Mouse (Mus musculus): ENCODE data around the gene Gpr156. TPM values are rescaled to one million over a fixed set of nuclear protein-coding genes. Genes with fewer than 3 reads are reported as not detected.

Gpr156 gene
- polyA plus RNA-seq, 1 experiment from 2014 or later, result 0.55 TPM

GRCm38 (mm10) chr16:38011486-38011885 lies 95.2 kb downstream of the Gpr156 start:
- WGBS, result 89% methylated on average over 13 of the region's 13 CpGs
- Histone ChIP-seq H3K9ac (ENCODE audit: low read depth, low read length) (no peak overlapping the region), H3K27ac (no peak overlapping the region), H3K4me3 (replicated peaks; ENCODE audit: low read depth, low read length) (no peak overlapping the region), H3K27me3 (ENCODE audit: insufficient read depth, low read length) (no peaks in the 10 kb centered on the region), H3K36me3 (ENCODE audit: insufficient read depth, low read length) (no peaks in the 10 kb centered on the region), H3K9me3 (replicated peaks; ENCODE audit: low read length) (no peaks in the 10 kb centered on the region), H3K4me2 (ENCODE audit: low read length) (no peak overlapping the region), H3K4me1 (replicated peaks; ENCODE audit: insufficient read depth, low read length) (no peaks in the 10 kb centered on the region)
- DNase-seq (ENCODE audit: low spot score), result no peak
- no peak for TF ChIP-seq CTCF (IDR thresholded peaks at IDR 0.05; ENCODE audit: low read depth)
- ATAC-seq (replicated peaks; ENCODE audit: low FRiP score, low read depth), result no peak

GRCm38 (mm10) chr16:38012382-38012781 lies 96.1 kb downstream of the Gpr156 start:
- Histone ChIP-seq H3K27me3 (ENCODE audit: insufficient read depth, low read length) (no peaks in the 10 kb centered on the region), H3K4me2 (ENCODE audit: low read length) (no peak overlapping the region), H3K9ac (ENCODE audit: low read depth, low read length) (no peak overlapping the region), H3K4me1 (replicated peaks; ENCODE audit: insufficient read depth, low read length) (no peaks in the 10 kb centered on the region), H3K27ac (no peak overlapping the region), H3K4me3 (replicated peaks; ENCODE audit: low read depth, low read length) (no peak overlapping the region), H3K9me3 (replicated peaks; ENCODE audit: low read length) (no peaks in the 10 kb centered on the region), H3K36me3 (ENCODE audit: insufficient read depth, low read length) (no peaks in the 10 kb centered on the region)
- 51% methylated on average over 5 of the region's 5 CpGs for WGBS
- TF ChIP-seq CTCF (IDR thresholded peaks at IDR 0.05; ENCODE audit: low read depth), result no peak
- ATAC-seq (replicated peaks; ENCODE audit: low FRiP score, low read depth) (no peak; the same call in 1 of the 2 replicates), DNase-seq (ENCODE audit: low spot score) (no peak)

- WGBS, result 24% methylated on average over 4 of the region's 4 CpGs
- H3K36me3 ChIP-seq (ENCODE audit: insufficient read depth, low read length), result no peaks in the 10 kb centered on the region
- H3K4me3 ChIP-seq (replicated peaks; ENCODE audit: low read depth, low read length), result no peak overlapping the region
- TF ChIP-seq CTCF (IDR thresholded peaks at IDR 0.05; ENCODE audit: low read depth), result no peak
- DNase-seq (ENCODE audit: low spot score) (no peak), ATAC-seq (replicated peaks; ENCODE audit: low FRiP score, low read depth) (no peak)
- H3K4me2 ChIP-seq (ENCODE audit: low read length), result no peak overlapping the region
- no peaks in the 10 kb centered on the region for H3K4me1 ChIP-seq (replicated peaks; ENCODE audit: insufficient read depth, low read length)
- no peaks in the 10 kb centered on the region for H3K27me3 ChIP-seq (ENCODE audit: insufficient read depth, low read length)
- no peaks in the 10 kb centered on the region for H3K9me3 ChIP-seq (replicated peaks; ENCODE audit: low read length)
- no peak overlapping the region for H3K9ac ChIP-seq (ENCODE audit: low read depth, low read length)
- H3K27ac ChIP-seq, result no peak overlapping the region
Observed at GRCm38 (mm10) chr16:38012891-38013290, 96.6 kb downstream of the Gpr156 start.

GRCm38 (mm10) chr16:38014951-38015350 lies 98.7 kb downstream of the Gpr156 start:
- 63% methylated on average over 4 of the region's 4 CpGs for WGBS

GRCm38 (mm10) chr16:38016928-38017524 lies 100.7 kb downstream of the Gpr156 start:
- Histone ChIP-seq H3K27ac (no peak overlapping the region), H3K4me3 (replicated peaks; ENCODE audit: low read depth, low read length) (no peak overlapping the region), H3K36me3 (ENCODE audit: insufficient read depth, low read length) (no peaks in the 10 kb centered on the region), H3K4me1 (replicated peaks; ENCODE audit: insufficient read depth, low read length) (no peaks in the 10 kb centered on the region), H3K9me3 (replicated peaks; ENCODE audit: low read length) (no peaks in the 10 kb centered on the region), H3K4me2 (ENCODE audit: low read length) (no peak overlapping the region), H3K9ac (ENCODE audit: low read depth, low read length) (no peak overlapping the region), H3K27me3 (ENCODE audit: insufficient read depth, low read length) (no peaks in the 10 kb centered on the region)
- no peak for ATAC-seq (replicated peaks; ENCODE audit: low FRiP score, low read depth)
- TF ChIP-seq CTCF (IDR thresholded peaks at IDR 0.05; ENCODE audit: low read depth), result no peak
- WGBS, result 88% methylated on average over 8 of the region's 8 CpGs
- DNase-seq (ENCODE audit: low spot score), result no peak

More at GRCm38 (mm10) chr16:38014951-38015350, 98.7 kb downstream of the Gpr156 start:
- Histone ChIP-seq H3K4me2 (ENCODE audit: low read length) (no peak overlapping the region), H3K9ac (ENCODE audit: low read depth, low read length) (no peak overlapping the region), H3K36me3 (ENCODE audit: insufficient read depth, low read length) (no peaks in the 10 kb centered on the region), H3K9me3 (replicated peaks; ENCODE audit: low read length) (no peaks in the 10 kb centered on the region), H3K4me3 (replicated peaks; ENCODE audit: low read depth, low read length) (no peak overlapping the region), H3K27me3 (ENCODE audit: insufficient read depth, low read length) (no peaks in the 10 kb centered on the region), H3K4me1 (replicated peaks; ENCODE audit: insufficient read depth, low read length) (no peaks in the 10 kb centered on the region), H3K27ac (no peak overlapping the region)
- no peak for TF ChIP-seq CTCF (IDR thresholded peaks at IDR 0.05; ENCODE audit: low read depth)
- ATAC-seq (replicated peaks; ENCODE audit: low FRiP score, low read depth) (no peak), DNase-seq (ENCODE audit: low spot score) (no peak)

- no peaks in the 10 kb centered on the region for H3K36me3 ChIP-seq (ENCODE audit: insufficient read depth, low read length)
- no peak for DNase-seq (ENCODE audit: low spot score)
- TF ChIP-seq CTCF (IDR thresholded peaks at IDR 0.05; ENCODE audit: low read depth), result no peak
- WGBS, result 30% methylated on average over 4 of the region's 4 CpGs
- no peak overlapping the region for H3K4me2 ChIP-seq (ENCODE audit: low read length)
- peak; percentile 57; the same call in 1 of the 2 replicates for ATAC-seq (replicated peaks; ENCODE audit: low FRiP score, low read depth)
- no peak overlapping the region for H3K27ac ChIP-seq
- H3K9ac ChIP-seq (ENCODE audit: low read depth, low read length), result no peak overlapping the region
- no peaks in the 10 kb centered on the region for H3K4me1 ChIP-seq (replicated peaks; ENCODE audit: insufficient read depth, low read length)
- no peaks in the 10 kb centered on the region for H3K27me3 ChIP-seq (ENCODE audit: insufficient read depth, low read length)
- H3K9me3 ChIP-seq (replicated peaks; ENCODE audit: low read length), result no peaks in the 10 kb centered on the region
- H3K4me3 ChIP-seq (replicated peaks; ENCODE audit: low read depth, low read length), result no peak overlapping the region
Observed at GRCm38 (mm10) chr16:38017958-38018376, 101.7 kb downstream of the Gpr156 start.

GRCm38 (mm10) chr16:38032644-38033043 lies 116.3 kb downstream of the Gpr156 start:
- Histone ChIP-seq H3K4me2 (ENCODE audit: low read length) (no peak overlapping the region), H3K4me1 (replicated peaks; ENCODE audit: insufficient read depth, low read length) (no peaks in the 10 kb centered on the region), H3K27ac (no peak overlapping the region), H3K36me3 (ENCODE audit: insufficient read depth, low read length) (no peaks in the 10 kb centered on the region), H3K27me3 (ENCODE audit: insufficient read depth, low read length) (no peaks in the 10 kb centered on the region), H3K9ac (ENCODE audit: low read depth, low read length) (no peak overlapping the region), H3K4me3 (replicated peaks; ENCODE audit: low read depth, low read length) (no peak overlapping the region), H3K9me3 (replicated peaks; ENCODE audit: low read length) (no peaks in the 10 kb centered on the region)
- DNase-seq (ENCODE audit: low spot score) (no peak), ATAC-seq (replicated peaks; ENCODE audit: low FRiP score, low read depth) (no peak)
- 82% methylated on average over 9 of the region's 9 CpGs for WGBS
- TF ChIP-seq CTCF (IDR thresholded peaks at IDR 0.05; ENCODE audit: low read depth), result no peak

All from kidney, postnatal 0 days (tissue).